Mouse (Mus musculus): ENCODE data around the gene Gatad2b. TPM values are rescaled to one million over a fixed set of nuclear protein-coding genes. Genes with fewer than 3 reads are reported as not detected.
A peak's percentile ranks its signal among the peaks of the same experiment; 100 is the strongest.

The Gatad2b gene
- polyA plus RNA-seq, 1 experiment from 2014 or later, result 8.5 TPM

DNA sequence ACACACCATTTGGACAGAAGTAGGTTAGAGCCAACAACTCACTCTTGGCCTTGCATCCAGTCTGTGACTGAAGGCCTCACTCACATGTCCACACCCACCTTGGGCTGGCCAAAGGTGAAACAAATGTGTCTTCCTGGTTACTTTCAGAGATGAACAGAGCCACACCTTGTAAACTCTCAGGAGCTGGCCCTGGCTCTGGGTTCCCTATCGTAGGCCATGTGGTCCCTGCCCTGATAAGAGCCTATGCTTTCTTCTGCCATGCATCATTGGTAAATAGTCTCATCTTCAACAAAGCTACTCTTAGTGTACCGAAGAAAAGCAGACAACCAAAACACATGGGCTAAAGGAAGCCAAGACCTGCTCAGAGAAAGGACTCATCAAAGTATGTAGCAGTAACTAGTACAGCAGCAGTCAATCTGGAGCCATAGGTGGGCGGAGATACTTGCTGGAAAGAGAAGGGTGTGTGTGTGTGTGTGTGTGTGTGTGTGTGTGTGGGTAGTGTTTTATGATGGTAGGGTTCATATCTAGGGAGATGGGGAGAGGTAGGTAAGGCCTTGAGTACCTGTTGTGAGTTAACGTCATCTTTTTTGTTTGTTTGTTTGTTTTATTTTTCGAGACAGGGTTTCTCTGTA, 74.1 kb downstream of the Gatad2b start:
- no peaks in the 10 kb centered on the region for H3K9me3 ChIP-seq (replicated peaks)
- 79% methylated on average over 5 of the region's 5 CpGs for WGBS
- H3K4me2 ChIP-seq, result no peak overlapping the region
- no peaks in the 10 kb centered on the region for H3K4me1 ChIP-seq (replicated peaks)
- H3K27ac ChIP-seq (ENCODE audit: poor library complexity, severe bottlenecking), result no peak overlapping the region
- ATAC-seq (ENCODE audit: insufficient number of reproducible peaks, low FRiP score), result no peak
- H3K36me3 ChIP-seq, result peaks cover 14% of the 10 kb centered on the region
- H3K4me3 ChIP-seq, result no peak overlapping the region
- no peak overlapping the region for H3K9ac ChIP-seq
- H3K27me3 ChIP-seq (replicated peaks), result no peaks in the 10 kb centered on the region

DNA sequence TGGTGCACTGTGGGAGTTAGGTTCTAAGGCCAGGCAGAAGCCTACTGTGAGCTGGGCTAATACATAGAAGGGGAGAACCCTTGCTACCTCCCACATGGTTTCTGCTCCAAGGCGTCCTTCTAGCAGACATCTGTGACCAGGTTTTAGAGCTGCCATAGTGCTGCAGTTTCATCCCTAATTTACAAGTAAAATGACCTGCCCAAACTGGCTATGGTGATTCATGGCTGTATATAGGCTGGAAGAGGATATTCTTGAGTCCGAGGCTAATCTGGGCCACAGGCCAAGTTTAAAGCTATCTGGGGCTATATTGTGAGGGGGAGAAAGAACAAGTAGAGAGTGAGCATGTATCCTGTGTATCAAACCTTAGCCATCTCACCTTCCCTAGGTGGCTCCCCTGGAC, 76.1 kb downstream of the Gatad2b start:
- Histone ChIP-seq H3K27me3 (replicated peaks) (no peaks in the 10 kb centered on the region), H3K27ac (ENCODE audit: poor library complexity, severe bottlenecking) (no peak overlapping the region), H3K4me1 (replicated peaks) (no peaks in the 10 kb centered on the region), H3K4me3 (no peak overlapping the region), H3K9me3 (replicated peaks) (no peaks in the 10 kb centered on the region), H3K4me2 (no peak overlapping the region), H3K9ac (no peak overlapping the region), H3K36me3 (0 out of 2 replicates have a peak, but pooled peaks cover 3% of the 10 kb centered on the region)
- 46% methylated on average over 2 of the region's 2 CpGs for WGBS
- no peak for ATAC-seq (ENCODE audit: insufficient number of reproducible peaks, low FRiP score)

DNA sequence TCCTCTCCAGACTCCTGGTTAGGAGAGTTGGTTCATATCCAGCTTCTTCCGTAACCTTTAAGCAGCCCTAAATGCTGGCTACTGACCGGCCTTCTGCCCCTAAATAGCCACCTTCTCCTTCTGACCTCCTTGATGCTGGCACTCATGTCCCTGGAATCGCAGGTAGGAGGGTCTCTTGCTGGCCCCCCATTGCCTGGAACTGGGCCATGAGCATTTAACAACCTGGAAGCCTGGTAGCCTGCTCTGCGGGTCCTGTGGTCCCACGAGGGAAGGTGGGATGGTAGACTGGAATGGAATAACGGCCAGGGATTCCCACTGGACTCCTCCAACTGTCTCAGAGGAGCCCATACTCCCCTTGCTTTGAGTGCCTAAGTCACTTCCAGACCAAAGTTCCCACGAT, 78.9 kb downstream of the Gatad2b start:
- Histone ChIP-seq H3K4me2 (no peak overlapping the region), H3K4me3 (no peak overlapping the region), H3K27ac (ENCODE audit: poor library complexity, severe bottlenecking) (no peak overlapping the region), H3K27me3 (replicated peaks) (no peaks in the 10 kb centered on the region), H3K9ac (no peak overlapping the region), H3K4me1 (replicated peaks) (peaks cover 8% of the 10 kb centered on the region), H3K36me3 (no peaks in the 10 kb centered on the region), H3K9me3 (replicated peaks) (no peaks in the 10 kb centered on the region)
- 62% methylated on average over 7 of the region's 7 CpGs for WGBS
- no peak for ATAC-seq (ENCODE audit: insufficient number of reproducible peaks, low FRiP score)

DNA sequence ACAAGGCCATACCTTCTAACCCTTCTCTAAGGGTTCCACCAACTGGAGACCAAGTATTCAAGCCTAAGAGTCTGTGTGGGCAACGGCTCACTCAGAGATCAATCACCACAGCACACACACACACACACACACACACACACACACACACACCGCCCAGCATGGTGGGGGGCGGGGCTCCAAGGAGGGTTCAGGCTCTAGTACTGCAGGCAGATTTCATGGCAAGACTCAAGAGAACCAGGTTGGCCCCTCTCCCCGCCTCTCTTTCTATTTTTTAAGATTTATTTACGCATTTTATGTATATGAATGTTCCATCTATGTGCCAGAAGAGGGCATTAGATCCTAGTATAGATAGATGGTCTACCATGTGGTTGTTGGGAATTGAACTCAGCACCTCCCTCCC, 79.8 kb downstream of the Gatad2b start:
- WGBS, result 51% methylated on average over 5 of the region's 5 CpGs
- H3K4me3 ChIP-seq, result no peak overlapping the region
- H3K9ac ChIP-seq, result no peak overlapping the region
- peaks cover 8% of the 10 kb centered on the region for H3K4me1 ChIP-seq (replicated peaks)
- H3K36me3 ChIP-seq, result no peaks in the 10 kb centered on the region
- H3K9me3 ChIP-seq (replicated peaks), result no peaks in the 10 kb centered on the region
- H3K4me2 ChIP-seq, result no peak overlapping the region
- no peaks in the 10 kb centered on the region for H3K27me3 ChIP-seq (replicated peaks)
- no peak overlapping the region for H3K27ac ChIP-seq (ENCODE audit: poor library complexity, severe bottlenecking)
- no peak for ATAC-seq (ENCODE audit: insufficient number of reproducible peaks, low FRiP score)

DNA sequence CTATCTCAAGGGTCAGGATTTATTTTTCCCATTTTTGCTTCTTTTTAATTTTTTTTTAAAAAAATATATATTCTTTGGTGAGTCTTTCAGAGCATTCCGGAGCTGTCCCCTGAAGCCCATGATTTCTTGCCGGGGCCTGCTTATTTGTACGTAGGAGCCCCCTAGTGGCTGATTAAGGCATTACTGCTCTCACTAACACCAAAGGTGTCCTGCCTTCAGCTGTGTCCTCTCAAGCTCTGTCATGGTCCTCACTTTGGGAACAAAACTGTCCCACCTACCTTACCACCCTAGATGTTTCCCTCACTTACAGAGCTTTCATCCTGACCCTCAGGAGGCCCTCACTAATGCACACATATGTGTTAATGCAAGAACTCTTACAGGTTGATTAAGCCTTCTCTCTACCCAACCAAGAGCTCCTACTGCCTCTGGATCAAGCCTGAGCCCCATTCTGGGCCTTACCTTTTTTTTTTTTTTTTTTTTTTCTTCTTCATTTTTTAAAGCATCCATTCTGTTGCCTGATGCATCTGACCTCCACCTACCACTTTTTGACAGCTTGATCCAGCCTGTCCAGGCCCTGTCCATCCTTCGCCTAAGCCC, 80.6 kb downstream of the Gatad2b start:
- H3K9me3 ChIP-seq (replicated peaks), result no peaks in the 10 kb centered on the region
- H3K4me3 ChIP-seq, result no peak overlapping the region
- H3K27ac ChIP-seq (ENCODE audit: poor library complexity, severe bottlenecking), result no peak overlapping the region
- H3K36me3 ChIP-seq, result no peaks in the 10 kb centered on the region
- 30% methylated on average over 4 of the region's 4 CpGs for WGBS
- H3K4me2 ChIP-seq, result no peak overlapping the region
- peak; percentile 63; the same call in 1 of the 2 replicates for ATAC-seq (ENCODE audit: insufficient number of reproducible peaks, low FRiP score)
- no peaks in the 10 kb centered on the region for H3K27me3 ChIP-seq (replicated peaks)
- no peak overlapping the region for H3K9ac ChIP-seq
- H3K4me1 ChIP-seq (replicated peaks), result peaks cover 8% of the 10 kb centered on the region

DNA sequence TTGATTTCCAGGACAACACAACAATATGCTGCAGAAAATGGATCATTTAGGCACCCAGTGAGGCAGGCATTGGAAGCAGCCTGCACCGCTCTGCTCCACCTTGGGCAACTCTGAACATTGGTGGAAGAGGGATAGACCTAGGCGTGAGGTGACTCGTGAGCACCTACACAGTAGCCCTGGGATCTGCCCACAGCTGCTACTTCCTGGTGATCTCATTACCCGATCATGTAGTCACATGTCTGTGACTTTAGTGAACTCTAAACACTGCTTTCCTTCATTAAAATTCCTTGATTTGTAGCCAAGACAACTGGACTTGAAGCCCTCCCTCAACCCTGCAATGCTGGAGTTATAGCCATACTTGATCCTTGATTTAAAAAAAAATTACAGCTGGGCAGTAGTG, 81.4 kb downstream of the Gatad2b start:
- H3K9me3 ChIP-seq (replicated peaks), result no peaks in the 10 kb centered on the region
- H3K4me3 ChIP-seq, result no peak overlapping the region
- H3K4me2 ChIP-seq, result no peak overlapping the region
- H3K36me3 ChIP-seq, result no peaks in the 10 kb centered on the region
- peaks cover 8% of the 10 kb centered on the region for H3K4me1 ChIP-seq (replicated peaks)
- WGBS, result 77% methylated on average over 4 of the region's 4 CpGs
- H3K27me3 ChIP-seq (replicated peaks), result no peaks in the 10 kb centered on the region
- no peak overlapping the region for H3K9ac ChIP-seq
- no peak; the same call in 1 of the 2 replicates for ATAC-seq (ENCODE audit: insufficient number of reproducible peaks, low FRiP score)
- H3K27ac ChIP-seq (ENCODE audit: poor library complexity, severe bottlenecking), result no peak overlapping the region

DNA sequence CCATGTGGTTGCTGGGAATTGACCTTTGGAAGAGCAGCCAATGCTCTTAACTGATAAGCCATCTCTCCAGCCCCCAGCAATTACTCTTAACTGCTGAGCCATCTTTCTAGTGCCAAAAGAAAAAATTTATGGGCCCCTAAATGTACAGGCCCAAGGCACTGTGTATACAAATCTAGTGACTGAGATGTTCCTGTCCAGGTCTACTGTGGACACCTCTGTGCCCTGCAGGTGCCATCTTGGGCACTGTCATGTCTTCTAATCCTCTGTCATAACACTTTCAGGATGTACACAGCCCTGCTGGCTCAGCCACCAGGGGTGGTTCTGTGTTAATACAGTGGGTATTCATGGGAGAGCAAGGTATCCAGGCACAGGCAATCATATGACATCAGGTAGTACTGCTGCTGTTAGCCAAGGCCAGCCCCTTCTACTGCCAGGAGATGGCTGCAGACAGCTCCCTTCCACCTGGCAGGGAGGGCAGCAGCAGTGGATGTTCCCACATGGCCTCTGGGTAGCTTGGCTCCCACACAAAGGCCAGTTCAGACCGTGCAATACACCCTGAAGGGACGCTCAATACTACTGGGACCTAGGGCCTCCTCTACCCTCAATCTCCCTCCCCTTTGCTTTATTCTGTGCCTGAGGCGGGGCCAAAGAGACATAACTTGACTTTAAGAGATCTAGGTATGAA, 82.7 kb downstream of the Gatad2b start:
- Histone ChIP-seq H3K27ac (ENCODE audit: poor library complexity, severe bottlenecking) (no peak overlapping the region), H3K36me3 (no peaks in the 10 kb centered on the region), H3K9ac (peak overlapping the region; percentile 33; the same call in 1 of the 2 replicates), H3K4me1 (replicated peaks) (peaks cover 8% of the 10 kb centered on the region), H3K4me3 (no peak overlapping the region), H3K4me2 (no peak overlapping the region), H3K9me3 (replicated peaks) (no peaks in the 10 kb centered on the region), H3K27me3 (replicated peaks) (no peaks in the 10 kb centered on the region)
- ATAC-seq (ENCODE audit: insufficient number of reproducible peaks, low FRiP score), result peak; percentile 1; the same call in 1 of the 2 replicates
- WGBS, result 62% methylated on average over 3 of the region's 3 CpGs

DNA sequence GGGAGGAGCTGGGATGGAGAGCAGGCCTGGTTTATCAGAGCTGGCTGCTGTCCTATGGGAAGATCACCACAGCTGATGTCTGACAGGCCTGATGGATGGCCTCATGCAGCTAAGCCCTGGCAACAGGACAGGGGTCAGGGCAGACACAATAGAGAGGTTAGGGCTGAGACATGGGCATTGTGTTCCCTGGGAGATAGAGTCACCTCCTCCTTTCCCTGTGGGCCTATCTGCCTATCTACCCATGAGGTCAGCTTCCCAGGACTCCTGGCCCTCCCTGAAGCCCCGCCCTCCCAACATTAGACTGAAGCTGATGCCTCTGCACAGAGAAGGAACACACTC, 83.2 kb downstream of the Gatad2b start:
- H3K4me2 ChIP-seq, result no peak overlapping the region
- no peaks in the 10 kb centered on the region for H3K9me3 ChIP-seq (replicated peaks)
- H3K4me3 ChIP-seq, result no peak overlapping the region
- peak; percentile 50; the same call in 1 of the 2 replicates for ATAC-seq (ENCODE audit: insufficient number of reproducible peaks, low FRiP score)
- peak overlapping the region; percentile 33; the same call in 1 of the 2 replicates for H3K9ac ChIP-seq
- H3K27ac ChIP-seq (ENCODE audit: poor library complexity, severe bottlenecking), result no peak overlapping the region
- peaks cover 8% of the 10 kb centered on the region for H3K4me1 ChIP-seq (replicated peaks)
- H3K27me3 ChIP-seq (replicated peaks), result no peaks in the 10 kb centered on the region
- H3K36me3 ChIP-seq, result no peaks in the 10 kb centered on the region
- WGBS, result 65% methylated on average over 1 of the region's 1 CpGs

DNA sequence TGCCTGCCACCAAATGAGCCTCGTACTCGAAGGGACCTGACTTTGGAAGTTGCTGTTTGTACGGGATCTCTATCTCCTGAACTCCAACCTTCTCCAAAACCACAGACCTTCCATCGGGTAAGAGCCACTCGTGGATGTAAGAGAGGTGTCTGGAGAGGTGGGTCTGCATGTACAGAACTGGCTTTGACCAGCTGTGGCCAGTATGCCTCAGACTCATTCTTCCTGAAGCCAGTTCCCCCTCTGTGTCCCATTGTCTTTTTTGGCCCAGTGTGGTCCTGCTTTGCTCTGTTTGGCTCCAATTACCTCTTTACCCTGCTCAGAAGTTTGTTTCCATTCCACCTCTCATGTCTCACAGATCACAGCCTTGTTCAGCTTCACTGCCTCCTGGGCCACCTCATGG, 85.5 kb downstream of the Gatad2b start:
- H3K4me3 ChIP-seq, result no peak overlapping the region

DNA sequence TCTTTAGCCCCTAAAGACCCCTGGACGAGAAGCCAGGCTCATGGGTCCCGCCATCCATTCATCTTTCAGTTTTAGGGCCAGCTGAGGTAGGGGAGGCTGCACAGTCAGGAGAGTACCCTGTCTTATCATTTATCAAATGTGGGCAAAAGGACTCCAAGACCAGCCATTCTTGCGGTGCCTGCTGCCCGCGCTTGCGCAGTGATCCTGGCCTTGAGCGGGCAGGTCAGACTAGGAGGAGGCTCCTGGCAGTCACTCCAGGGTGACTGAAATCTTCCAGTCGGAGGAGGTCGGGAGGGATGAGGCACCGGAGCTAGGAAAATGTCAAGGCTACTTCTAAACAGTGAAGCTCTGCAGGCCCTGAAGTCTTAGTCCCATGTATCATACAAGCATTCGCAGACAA, 88.7 kb downstream of the Gatad2b start:
- no peak overlapping the region for H3K27ac ChIP-seq (ENCODE audit: poor library complexity, severe bottlenecking)
- H3K4me3 ChIP-seq, result no peak overlapping the region
- peaks cover 13% of the 10 kb centered on the region for H3K36me3 ChIP-seq
- H3K27me3 ChIP-seq (replicated peaks), result no peaks in the 10 kb centered on the region
- H3K4me1 ChIP-seq (replicated peaks), result no peaks in the 10 kb centered on the region
- ATAC-seq (ENCODE audit: insufficient number of reproducible peaks, low FRiP score), result no peak
- H3K9me3 ChIP-seq (replicated peaks), result no peaks in the 10 kb centered on the region
- no peak overlapping the region for H3K9ac ChIP-seq
- no peak overlapping the region for H3K4me2 ChIP-seq
- 54% methylated on average over 11 of the region's 11 CpGs for WGBS

More for the DNA sequence above, 85.5 kb downstream of the Gatad2b start:
- WGBS, result 81% methylated on average over 5 of the region's 5 CpGs
- Histone ChIP-seq H3K4me2 (no peak overlapping the region), H3K9me3 (replicated peaks) (no peaks in the 10 kb centered on the region), H3K27ac (ENCODE audit: poor library complexity, severe bottlenecking) (no peak overlapping the region), H3K27me3 (replicated peaks) (no peaks in the 10 kb centered on the region), H3K9ac (no peak overlapping the region), H3K36me3 (no peaks in the 10 kb centered on the region), H3K4me1 (replicated peaks) (peaks cover 8% of the 10 kb centered on the region)
- no peak for ATAC-seq (ENCODE audit: insufficient number of reproducible peaks, low FRiP score)

DNA sequence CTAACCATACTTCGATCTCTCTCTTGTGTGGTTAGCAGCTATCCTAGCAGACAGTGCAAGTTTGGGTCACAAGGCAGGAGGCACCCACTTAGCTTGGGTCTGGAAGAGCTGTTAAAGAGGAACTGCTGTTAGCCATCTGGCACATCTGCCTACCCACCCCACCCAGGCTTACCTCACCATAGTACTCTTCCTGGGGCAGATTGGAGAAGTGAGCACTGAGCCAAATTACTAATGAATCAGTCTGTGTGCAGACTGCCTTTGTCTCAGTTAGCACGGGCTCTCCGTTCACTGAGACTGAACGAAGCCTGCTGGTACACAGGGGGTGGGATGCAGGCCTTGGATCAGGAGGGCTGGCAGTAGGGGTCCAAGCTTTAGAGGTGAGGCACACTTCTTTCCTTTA, 90.7 kb downstream of the Gatad2b start:
- H3K9ac ChIP-seq, result no peak overlapping the region
- ATAC-seq (ENCODE audit: insufficient number of reproducible peaks, low FRiP score), result no peak
- H3K4me2 ChIP-seq, result no peak overlapping the region
- WGBS, result 90% methylated on average over 4 of the region's 4 CpGs
- no peak overlapping the region for H3K4me3 ChIP-seq
- H3K27me3 ChIP-seq (replicated peaks), result no peaks in the 10 kb centered on the region
- H3K4me1 ChIP-seq (replicated peaks), result peaks cover 17% of the 10 kb centered on the region
- peaks cover 19% of the 10 kb centered on the region for H3K36me3 ChIP-seq
- H3K9me3 ChIP-seq (replicated peaks), result no peaks in the 10 kb centered on the region
- H3K27ac ChIP-seq (ENCODE audit: poor library complexity, severe bottlenecking), result no peak overlapping the region
